Mouse (Mus musculus): ENCODE data around the gene Rfx8.

DNA sequence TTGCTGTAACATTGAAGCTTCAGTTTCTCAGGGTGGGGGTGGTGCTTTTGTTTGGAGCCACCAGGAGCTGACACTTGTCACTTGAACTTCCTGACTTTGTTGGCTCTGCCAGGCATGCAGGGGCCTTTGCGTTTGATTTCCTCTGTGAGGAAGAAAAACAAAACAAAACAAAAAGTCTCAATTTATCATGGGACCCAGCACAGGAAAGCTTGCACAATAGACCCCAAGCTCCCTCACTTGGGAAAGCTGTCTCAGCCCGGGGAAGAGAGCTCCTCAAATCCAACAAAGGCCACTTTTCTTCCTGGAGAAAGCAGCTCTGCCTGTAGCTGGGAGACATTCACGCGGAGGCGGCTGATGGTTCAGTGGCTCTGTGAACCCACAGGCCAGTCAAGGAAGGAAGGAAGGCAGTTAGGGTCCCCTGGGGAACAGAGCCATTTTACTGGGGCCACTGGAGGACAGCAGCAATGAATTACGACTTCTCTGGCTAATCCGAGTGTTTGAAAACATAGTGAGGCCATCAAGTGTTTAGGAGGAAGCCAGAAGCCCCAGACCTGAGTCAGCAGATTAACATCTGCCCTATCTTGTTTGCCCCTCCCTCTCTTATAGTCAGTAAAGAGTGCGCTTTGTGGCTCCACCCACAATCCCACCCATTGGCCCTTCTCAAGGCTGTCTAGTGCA lies 15.3 kb upstream of the Rfx8 start:
- TF ChIP-seq CTCF (conservative IDR thresholded peaks at IDR 0.05; ENCODE audit: insufficient read depth, insufficient read length, low read depth, low read length) (no peak), POLR2A (IDR thresholded peaks at IDR 0.05; ENCODE audit: low read depth, low read length) (no peak)
